ENCODE assay signal across 15 mouse cellular contexts in the genomic region with DNA sequence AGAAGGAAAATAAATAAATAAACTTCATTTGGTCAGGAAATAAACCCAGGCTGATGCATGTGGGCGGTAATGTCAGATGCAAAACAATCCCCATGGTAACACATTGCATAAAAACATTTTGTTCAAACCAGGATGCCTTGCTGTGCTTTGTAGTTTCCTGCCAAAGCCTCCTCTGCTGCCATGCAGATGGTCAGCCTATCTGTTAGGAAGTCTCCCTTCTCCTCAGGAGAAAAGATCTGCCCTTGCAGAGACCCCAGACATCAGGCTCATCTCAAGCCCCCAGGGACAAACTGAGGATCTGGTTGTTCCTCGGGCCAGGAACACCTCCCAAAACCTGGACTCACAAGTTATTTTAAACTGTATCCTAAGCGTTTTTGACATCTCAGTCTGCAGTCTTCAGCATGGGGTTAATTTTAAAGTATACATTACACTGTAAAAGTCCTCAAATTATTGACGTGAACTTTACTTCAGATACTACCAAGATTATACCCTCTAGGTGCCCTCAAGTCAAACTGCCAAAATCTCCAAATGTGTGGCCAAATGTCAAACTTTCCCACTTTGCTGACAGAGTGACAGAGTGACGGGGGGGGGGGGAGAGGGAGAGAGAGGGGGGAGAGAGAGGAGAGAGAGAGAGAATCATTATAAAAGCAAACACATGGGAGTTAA.
DNase-seq lines count a peak whose midpoint lies in the region; ATAC-seq and TF ChIP-seq lines count a peak whose summit lies in the region.
"Had no signal": no experiment of that assay in that cellular context is flagged by ENCODE, and none has a peak within 500 bp of the region (broad histone marks: within the 10 kb centered on the region; RNA-seq: fewer than 3 reads in every experiment).

No protein-coding gene starts in this region.

- H3K9ac ChIP-seq in forebrain, embryonic 15.5 days (replicated peaks), result no peak overlapping the region
- H3K9ac ChIP-seq: limb, embryonic 15.5 days; midbrain, embryonic 13.5 days had no signal

- H3K27me3 ChIP-seq in forebrain, embryonic 15.5 days, result no peaks in the 10 kb centered on the region
- H3K27me3 ChIP-seq in forebrain, embryonic 10.5 days (ENCODE audit: poor library complexity, severe bottlenecking), result no peaks in the 10 kb centered on the region
- no peaks in the 10 kb centered on the region for H3K27me3 ChIP-seq in cerebellum, adult 2 months (ENCODE audit: control insufficient read depth, insufficient read depth, low read length)
- H3K27me3 ChIP-seq: limb, embryonic 15.5 days; midbrain, embryonic 13.5 days had no signal

- no peak for DNase-seq in forebrain, embryonic 10.5 days (ENCODE audit: extremely low spot score, low spot score)
- DNase-seq in layer of hippocampus, adult 11-12 months (ENCODE audit: low spot score), result peak; percentile 37
- no peak for DNase-seq in layer of hippocampus, postnatal 25 days (ENCODE audit: extremely low spot score in 1 of 2, low spot score in 1 of 2)
- DNase-seq in cerebellum, adult 2 months, result peak; percentile 80 to 93
- peak; percentile 58 to 60 for DNase-seq in layer of hippocampus, adult 2 months (ENCODE audit: low spot score in 2 of 2)
- no peak for DNase-seq in frontal cortex, postnatal 36 days (ENCODE audit: low spot score in 2 of 2)
- DNase-seq in frontal cortex, postnatal 25 days (ENCODE audit: low spot score in 2 of 2), result no peak
- DNase-seq: kidney, postnatal 4 days; right cerebral cortex, postnatal 14 days; thymus, postnatal 4 days had no signal

- TF ChIP-seq CTCF in cerebellum, adult 2 months (IDR thresholded peaks at IDR 0.05; ENCODE audit: borderline replicate concordance, insufficient read depth, low read depth, low read length), result no peak
- no peak for TF ChIP-seq CTCF in layer of hippocampus, adult 2 months (conservative IDR thresholded peaks at IDR 0.05)

- H3K9me3 ChIP-seq in forebrain, embryonic 15.5 days, result no peaks in the 10 kb centered on the region
- no peaks in the 10 kb centered on the region for H3K9me3 ChIP-seq in forebrain, embryonic 10.5 days
- H3K9me3 ChIP-seq: limb, embryonic 15.5 days; midbrain, embryonic 13.5 days had no signal

- TF ChIP-seq POLR2A in cerebellum, adult 2 months (IDR thresholded peaks at IDR 0.05; ENCODE audit: borderline replicate concordance, insufficient read depth, low read length), result peak; percentile 47; the same call in 1 of the 2 replicates

- no peak overlapping the region for H3K4me2 ChIP-seq in forebrain, embryonic 15.5 days (replicated peaks)
- H3K4me2 ChIP-seq: limb, embryonic 15.5 days; midbrain, embryonic 13.5 days had no signal

- 72% methylated on average over 5 of the region's 5 CpGs for WGBS in forebrain, embryonic 15.5 days
- 74% methylated on average over 5 of the region's 5 CpGs for WGBS in forebrain, embryonic 10.5 days
- WGBS in cerebellum, adult 2 months, result 5% methylated on average over 5 of the region's 5 CpGs

- H3K36me3 ChIP-seq in forebrain, embryonic 15.5 days, result no peaks in the 10 kb centered on the region
- no peaks in the 10 kb centered on the region for H3K36me3 ChIP-seq in forebrain, embryonic 10.5 days (replicated peaks)
- H3K36me3 ChIP-seq: limb, embryonic 15.5 days; midbrain, embryonic 13.5 days had no signal

- H3K4me1 ChIP-seq in forebrain, embryonic 15.5 days, result no peaks in the 10 kb centered on the region; the same call in 1 of the 2 replicates
- no peaks in the 10 kb centered on the region for H3K4me1 ChIP-seq in forebrain, embryonic 10.5 days
- peaks cover 43% of the 10 kb centered on the region for H3K4me1 ChIP-seq in cerebellum, adult 2 months (ENCODE audit: control insufficient read depth, insufficient read depth, low read length)
- H3K4me1 ChIP-seq: limb, embryonic 15.5 days; midbrain, embryonic 13.5 days had no signal

- H3K4me3 ChIP-seq in forebrain, embryonic 15.5 days, result no peak overlapping the region
- no peak overlapping the region for H3K4me3 ChIP-seq in forebrain, embryonic 10.5 days
- no peak overlapping the region for H3K4me3 ChIP-seq in cerebellum, adult 2 months (replicated peaks; ENCODE audit: insufficient read depth, low read depth, low read length)
- 0 out of 2 replicates have a peak overlapping the region, but pooled peaks have one; percentile 5 for H3K4me3 ChIP-seq in layer of hippocampus, adult 2 months
- H3K4me3 ChIP-seq: heart, adult 2 months; limb, embryonic 15.5 days; midbrain, embryonic 13.5 days had no signal

- H3K27ac ChIP-seq in forebrain, embryonic 15.5 days (replicated peaks), result no peak overlapping the region
- no peak overlapping the region for H3K27ac ChIP-seq in forebrain, embryonic 10.5 days
- H3K27ac ChIP-seq in cerebellum, adult 2 months (ENCODE audit: insufficient read depth, low read length), result peak overlapping the region; percentile 67; the same call in 1 of the 2 replicates
- H3K27ac ChIP-seq in layer of hippocampus, adult 2 months, result peak overlapping the region; percentile 84
- H3K27ac ChIP-seq: heart, adult 2 months; limb, embryonic 15.5 days; midbrain, embryonic 13.5 days had no signal

- ATAC-seq in forebrain, embryonic 15.5 days (replicated peaks), result 0 out of 2 replicates have a peak, but pooled peaks have one; percentile 2
- ATAC-seq: lung, postnatal 0 days; midbrain, embryonic 13.5 days had no signal

Comparison
In these comparisons a context has a peak if more than half of its experiments do, and no peak if none do; other contexts are left out.
1. DNase-seq: peak in layer of hippocampus, adult 11-12 months (single experiment), cerebellum, adult 2 months (2 of 2) and layer of hippocampus, adult 2 months (2 of 2); none in forebrain, embryonic 10.5 days (single experiment), layer of hippocampus, postnatal 25 days (0 of 2), frontal cortex, postnatal 36 days (0 of 2) and frontal cortex, postnatal 25 days (0 of 2).
2. H3K27ac ChIP-seq: peak in cerebellum, adult 2 months (single experiment) and layer of hippocampus, adult 2 months (single experiment); none in forebrain, embryonic 15.5 days (single experiment) and forebrain, embryonic 10.5 days (single experiment).